Mouse (Mus musculus) B cell, adult 2 months (primary cell): Measurements from ENCODE around the gene Csnk2b.

Experiments used
- DNase-seq, 2 experiments: peaks; one replicate each; pipeline ENCODE4 v3.0.0; 2022

Gene Csnk2b

GRCm38 (mm10) chr17:35121871-35122303 lies at the start of gene Csnk2b:
Csnk2b (minus strand) TSS chr17:35122053.
- peak; percentile 60 to 63 for DNase-seq

- peak; percentile 53 to 54 for DNase-seq
Observed at GRCm38 (mm10) chr17:35168541-35169207, 46.8 kb upstream of the Csnk2b start.

- no peak for DNase-seq
Observed at GRCm38 (mm10) chr17:35167794-35168193, 45.9 kb upstream of the Csnk2b start.

DNA sequence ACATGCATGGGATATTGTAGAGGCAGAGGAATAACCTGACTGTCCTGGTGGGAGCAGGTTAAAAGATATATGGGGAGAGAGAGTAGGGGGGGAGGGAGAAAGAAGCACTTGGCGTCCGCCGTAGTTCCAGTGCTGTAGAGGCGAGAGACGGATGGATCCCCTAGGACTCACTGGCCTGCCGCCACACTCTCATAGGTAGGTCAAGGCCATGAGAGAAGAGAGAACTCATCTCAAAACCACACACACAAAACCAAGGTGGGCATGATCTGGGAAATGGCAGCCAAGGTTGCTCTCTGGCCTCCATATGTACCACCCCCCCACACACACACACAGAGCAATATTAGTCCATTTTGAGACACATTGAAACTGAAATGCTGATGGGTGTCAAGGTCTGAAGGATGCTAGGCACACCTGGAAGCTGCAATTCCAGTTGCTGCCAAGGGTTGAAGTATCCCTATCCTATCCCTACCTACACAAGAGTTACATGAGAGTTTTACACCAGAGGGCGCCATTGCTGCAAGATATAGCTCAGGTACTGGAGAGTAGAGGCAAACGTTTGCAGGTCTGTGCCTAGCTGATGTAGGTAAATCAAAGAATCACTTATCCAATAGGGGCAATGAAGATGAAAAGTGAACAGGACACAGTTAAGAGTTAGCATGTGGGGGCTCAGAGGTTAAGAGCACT lies 44.6 kb upstream of the Csnk2b start:
- peak; percentile 80 to 82 for DNase-seq

DNA sequence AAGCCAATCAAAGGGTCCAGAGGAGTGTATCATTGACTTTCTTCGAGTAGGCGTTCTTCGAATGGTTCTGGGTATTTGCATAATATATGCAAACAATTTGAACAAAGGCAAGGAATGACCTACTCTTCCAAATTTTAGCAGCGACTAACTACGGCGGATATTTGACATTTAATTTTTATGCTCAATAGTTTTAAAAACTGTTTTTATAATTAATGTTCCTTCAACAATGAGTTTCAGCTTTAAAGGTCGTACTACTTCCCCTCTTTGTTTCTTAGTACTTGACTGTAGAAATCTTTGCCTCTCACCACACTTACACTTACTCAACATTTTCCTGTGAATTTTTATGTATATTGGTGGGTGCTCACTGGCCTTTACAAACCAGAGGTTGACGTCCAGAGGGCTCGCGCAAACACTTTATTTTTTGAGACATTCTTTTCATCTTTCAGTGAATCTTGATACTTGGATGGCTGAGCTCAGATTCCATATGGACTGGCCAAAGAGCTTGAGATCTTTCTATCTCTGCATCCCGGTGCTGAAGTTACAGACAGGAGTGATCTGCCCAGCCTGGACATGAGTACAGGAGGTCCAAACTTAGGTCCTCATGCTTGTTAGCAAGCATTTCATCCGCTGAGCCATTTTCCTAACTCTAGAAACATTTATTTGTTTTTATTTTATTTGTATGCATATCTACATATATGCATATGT lies 43.8 kb upstream of the Csnk2b start:
- DNase-seq = no peak

- DNase-seq = peak; percentile 97
Observed at GRCm38 (mm10) chr17:35164568-35165450, 43.0 kb upstream of the Csnk2b start, which contains the start of gene Prrc2a. Prrc2a (minus strand) TSS chr17:35164897.

DNA sequence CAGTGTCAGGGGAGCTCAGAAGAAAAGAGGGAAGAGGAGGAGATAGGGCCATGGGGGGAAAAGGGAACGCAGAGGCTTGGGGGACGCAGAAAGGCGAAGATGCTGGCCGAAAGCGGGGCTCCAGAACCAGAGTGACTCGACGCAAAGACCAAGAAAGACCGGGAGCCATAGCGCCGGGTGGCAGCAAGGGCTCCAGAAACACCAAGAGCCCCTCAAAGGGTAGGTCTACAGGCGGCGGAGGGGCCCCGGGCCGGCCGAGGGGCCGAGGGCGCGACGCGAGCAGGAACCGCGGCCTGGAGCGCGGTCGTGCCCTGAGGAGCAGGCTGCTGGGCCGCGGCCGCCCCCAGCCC lies 42.3 kb upstream of the Csnk2b start:
- DNase-seq = no peak

DNA sequence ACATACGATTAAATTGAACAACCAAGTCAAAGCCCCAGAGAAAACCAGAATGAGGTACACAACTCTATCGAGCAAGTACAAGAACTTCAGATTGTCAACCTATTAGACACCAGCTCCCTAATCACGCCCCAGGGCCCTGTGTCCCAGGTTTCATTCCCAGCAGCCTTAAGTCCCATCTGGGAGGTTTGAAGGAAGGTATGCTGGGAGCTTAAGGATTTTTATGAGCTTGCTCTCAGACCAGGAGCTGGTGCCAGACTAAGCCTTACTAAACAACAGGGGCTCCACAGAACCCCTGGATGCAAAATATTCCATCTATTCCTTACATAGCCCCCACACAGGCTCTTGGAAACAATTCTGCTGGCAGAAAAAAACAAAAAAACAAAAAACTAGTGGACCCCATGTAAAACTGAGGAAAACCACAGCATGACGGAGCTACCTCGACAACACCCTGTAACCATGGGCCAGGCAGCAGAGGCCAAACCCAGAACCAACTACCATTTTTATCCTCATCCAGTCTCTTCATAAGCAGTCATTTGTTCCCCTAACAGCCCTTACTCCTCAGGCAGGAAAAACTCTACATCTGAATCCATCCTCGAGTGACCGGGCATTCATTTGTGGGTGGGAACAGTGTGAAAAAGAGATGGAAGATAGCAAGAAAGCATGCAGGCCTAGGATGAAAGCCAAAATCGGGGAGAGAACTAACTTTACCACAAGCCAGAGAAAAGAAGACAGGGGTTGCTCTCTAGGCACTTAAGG lies 41.7 kb upstream of the Csnk2b start:
- no peak for DNase-seq

GRCm38 (mm10) chr17:35162730-35163129 lies 40.9 kb upstream of the Csnk2b start:
- no peak for DNase-seq

GRCm38 (mm10) chr17:35162121-35162520 lies 40.3 kb upstream of the Csnk2b start:
- no peak for DNase-seq

GRCm38 (mm10) chr17:35161421-35161820 lies 39.6 kb upstream of the Csnk2b start:
- no peak for DNase-seq

DNA sequence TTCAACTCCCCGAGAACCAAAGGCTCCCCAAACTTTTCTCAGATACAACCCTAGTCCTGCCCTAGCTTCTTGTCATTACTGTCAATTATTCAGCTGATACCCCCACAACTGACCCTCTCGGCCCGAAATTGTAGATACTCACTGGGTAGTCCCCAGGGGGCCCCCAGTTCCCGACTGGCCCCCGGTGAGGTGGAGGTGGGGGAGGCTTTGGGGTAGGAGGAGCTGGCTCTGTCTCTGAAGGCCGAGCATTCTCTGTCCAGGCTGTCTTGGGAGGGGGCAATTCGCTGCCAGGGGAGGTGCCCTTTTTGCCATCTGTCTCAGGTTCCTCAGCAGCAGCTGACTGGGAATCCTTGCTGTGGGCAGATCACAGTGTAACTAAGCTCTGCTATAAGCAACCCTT lies 37.8 kb upstream of the Csnk2b start:
- DNase-seq = no peak

DNA sequence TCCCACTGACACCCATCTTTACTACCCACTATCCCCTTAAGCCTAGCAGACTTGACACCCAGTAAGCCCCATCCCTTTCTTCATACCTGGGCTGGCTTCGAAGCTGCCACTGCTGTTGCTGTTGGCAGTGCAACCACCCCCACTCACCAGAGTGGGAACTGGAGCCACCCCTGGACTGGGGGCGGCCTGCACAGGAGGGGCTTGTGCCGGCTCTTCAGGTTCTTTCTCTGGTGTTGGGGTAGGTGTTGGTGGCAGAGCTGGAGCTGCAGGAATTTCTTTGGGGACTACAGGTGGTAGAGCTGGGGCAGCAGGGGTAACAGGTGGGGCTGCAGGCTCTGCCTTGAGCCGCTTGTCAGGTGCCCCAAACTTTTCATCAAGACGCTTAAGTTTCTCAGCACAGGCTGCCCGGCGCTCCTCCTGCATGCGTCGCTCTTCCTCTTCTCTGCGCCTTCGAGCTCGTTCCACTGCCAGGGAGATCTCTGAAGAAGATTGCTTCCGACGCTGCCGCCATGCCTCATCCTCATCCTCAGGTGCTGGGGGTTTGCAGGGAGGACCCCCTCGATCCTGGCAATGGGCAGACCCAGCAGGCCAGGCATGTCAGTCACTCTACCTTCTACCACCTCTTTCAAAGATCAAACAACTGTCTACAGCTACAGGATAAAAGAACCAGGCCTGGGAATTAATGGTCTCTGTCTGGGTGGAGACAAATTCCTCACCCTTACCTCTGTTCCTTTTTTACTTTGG lies 37.2 kb upstream of the Csnk2b start:
- DNase-seq = no peak

DNA sequence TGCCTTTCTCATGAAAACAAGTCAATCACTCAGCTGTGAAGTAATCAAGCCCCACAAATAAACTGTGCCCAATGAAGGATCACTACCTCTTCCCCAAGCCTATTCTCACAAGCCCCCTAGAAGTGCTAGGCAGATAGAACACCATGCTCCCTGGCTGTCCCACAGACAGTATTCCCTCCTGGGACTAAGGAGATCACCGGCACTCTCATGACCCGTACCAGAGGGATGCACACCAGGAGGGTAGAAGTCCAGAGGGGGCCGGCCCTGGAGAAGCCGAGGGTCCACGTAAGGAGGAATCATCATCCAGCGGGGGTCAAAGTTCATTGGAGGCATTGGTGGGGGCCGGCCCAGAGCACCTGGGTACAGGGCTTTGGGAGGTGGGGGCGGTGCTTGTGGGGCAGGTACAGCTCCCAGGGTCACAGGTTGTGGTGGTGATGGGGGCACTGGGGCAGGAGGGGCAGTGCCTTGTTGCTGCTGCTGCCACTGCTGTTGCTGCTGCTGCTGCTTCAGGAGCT lies 35.9 kb upstream of the Csnk2b start:
- no peak for DNase-seq

- no peak for DNase-seq
Observed at GRCm38 (mm10) chr17:35157254-35157653, 35.4 kb upstream of the Csnk2b start.

DNA sequence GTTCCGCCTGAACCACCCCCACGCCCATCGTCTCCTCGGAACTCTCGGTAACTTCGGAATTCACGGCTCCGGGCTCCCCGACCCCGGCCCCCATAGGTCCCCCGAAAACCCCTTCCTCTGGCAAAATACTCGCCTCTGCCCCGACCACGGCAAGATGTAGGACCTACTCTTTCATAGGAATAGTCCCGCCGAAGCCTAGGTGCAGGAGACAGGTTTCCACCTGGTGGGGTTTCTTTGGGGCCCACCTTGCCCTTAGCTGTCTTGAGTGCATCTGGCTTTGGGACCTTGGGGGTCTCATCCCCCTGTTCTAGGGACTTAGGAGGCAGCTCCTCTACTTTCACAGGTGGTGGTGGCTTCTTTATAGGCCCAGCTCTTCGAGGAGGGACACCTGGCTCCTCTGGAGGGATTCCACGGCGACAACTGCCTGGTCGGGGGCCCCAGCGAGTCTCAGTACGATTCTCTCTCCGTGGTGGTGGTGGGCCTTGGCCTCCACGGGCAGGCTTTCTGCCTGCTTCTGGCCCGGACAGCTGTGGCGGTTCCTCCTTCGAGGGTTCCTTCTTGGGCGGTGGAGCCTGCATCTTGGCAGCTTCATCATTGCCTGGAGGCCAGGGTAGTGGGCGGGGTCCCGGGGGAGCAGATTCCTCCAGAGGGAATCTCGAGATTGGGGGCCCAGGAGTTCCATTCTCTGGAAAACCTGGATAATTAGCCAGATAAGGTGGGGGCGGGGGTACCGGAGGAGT lies 34.8 kb upstream of the Csnk2b start:
- no peak for DNase-seq

DNA sequence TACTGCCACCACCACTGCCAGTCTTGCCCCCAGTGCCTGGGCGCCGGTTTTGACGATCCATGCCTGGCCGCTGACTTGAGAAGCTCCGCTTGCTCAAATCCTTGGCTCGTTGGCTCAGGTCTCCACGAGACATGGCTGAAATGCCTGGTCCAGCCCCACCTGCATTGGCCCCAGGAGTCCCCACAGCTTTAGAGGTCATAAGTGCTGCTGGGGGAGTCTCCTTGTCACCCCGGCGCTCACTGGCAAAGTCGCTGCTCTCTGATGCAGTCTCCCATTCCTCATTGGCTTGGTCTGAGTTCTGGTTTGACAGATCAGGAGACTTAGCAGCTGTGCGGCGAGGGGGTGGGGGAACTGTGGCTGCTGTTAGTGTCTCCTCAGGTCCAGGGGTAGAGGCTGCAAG lies 33.6 kb upstream of the Csnk2b start:
- no peak for DNase-seq

DNA sequence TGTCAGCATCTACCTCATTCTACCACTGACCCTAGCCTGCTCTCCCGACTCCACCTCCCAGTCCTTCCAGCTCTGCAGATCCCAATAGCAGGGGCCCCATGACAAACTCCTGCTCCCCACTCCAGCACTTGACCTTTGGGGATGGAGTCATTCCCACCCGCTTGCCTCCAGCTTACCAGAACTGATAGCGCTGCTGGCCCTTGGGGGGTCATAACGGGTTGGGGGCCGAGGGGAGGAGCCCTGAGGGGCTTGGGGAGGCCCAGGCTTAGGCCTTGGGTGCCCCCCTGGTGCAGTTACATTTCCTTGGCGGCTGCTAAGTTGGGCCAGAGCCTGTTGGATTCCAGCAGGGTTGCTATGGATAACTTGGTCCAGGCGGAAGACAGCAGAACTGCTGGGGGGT lies 32.8 kb upstream of the Csnk2b start:
- DNase-seq = no peak

GRCm38 (mm10) chr17:35153931-35154330 lies 32.1 kb upstream of the Csnk2b start:
- DNase-seq = no peak

DNA sequence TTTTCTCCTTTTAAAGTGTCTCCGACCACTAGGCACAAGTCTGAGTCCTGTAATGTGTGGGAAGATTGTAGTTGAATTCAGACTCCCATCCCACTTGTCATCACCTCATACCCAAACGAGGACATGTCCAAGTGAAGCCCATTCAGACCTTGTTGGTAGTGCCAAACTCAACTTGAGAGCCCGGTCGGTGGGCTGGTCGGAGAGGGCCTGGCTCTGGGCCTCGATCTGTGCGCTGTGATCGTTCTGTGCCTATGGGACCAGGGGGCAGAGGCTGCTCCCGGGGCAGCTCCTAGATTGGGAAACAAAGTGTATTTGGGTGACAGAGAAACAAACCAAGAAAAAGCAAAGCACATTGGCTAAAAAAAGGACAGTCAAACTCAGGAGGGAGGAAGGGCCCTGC lies 31.2 kb upstream of the Csnk2b start:
- no peak for DNase-seq

DNA sequence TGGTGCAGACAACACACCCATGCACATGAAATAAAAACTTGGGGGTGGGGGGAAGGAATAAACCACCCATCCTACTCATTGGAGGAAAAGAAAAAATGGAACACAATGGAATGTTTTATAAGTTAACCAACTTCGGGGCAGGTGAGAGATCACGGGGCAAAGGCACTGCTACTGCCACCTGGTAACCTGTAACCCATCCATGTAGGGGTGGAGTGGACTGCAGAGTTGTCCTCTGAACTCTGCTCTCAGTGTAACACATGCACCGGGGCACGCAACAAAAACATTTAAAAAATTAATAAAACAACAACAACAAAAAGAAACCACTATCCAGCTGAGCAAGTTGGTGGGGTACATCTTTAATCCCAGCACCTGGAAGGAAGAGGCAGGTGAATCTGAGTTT lies 30.3 kb upstream of the Csnk2b start:
- no peak for DNase-seq
